Mouse (Mus musculus) heart, embryonic 13.5 days (tissue): Measurements from ENCODE around the gene Taf9b. TPM values are rescaled to one million over a fixed set of nuclear protein-coding genes. Genes with fewer than 3 reads are reported as not detected.
A peak's percentile ranks its signal among the peaks of the same experiment; 100 is the strongest.

ENCODE experiments used
- ATAC-seq: fragments of 200-750 bp; cut with Nextera tagmentation; 2 replicates; pipeline ENCODE4 v1.8.0; 2017; ENCODE audit warnings: moderate TSS enrichment; ENCODE audit not compliant: insufficient number of reproducible peaks, low FRiP score, low TSS enrichment; ENCODE audit errors: extremely low read depth
- H3K27ac ChIP-seq: fragments of 300-500 bp; sonication (generic); replicated peaks from 2 replicates; pipeline ENCODE4 v1.5.1; 2015; ENCODE audit warnings: moderate library complexity, mild to moderate bottlenecking, inconsistent platforms
- H3K27me3 ChIP-seq: fragments of 300-500 bp; sonication (generic); replicated peaks from 2 replicates; pipeline ENCODE4 v1.6.1; 2015; ENCODE audit warnings: mild to moderate bottlenecking, inconsistent platforms
- H3K36me3 ChIP-seq: fragments of 300-500 bp; sonication (generic); 2 replicates; pipeline ENCODE4 v1.6.1; 2015; ENCODE audit warnings: mild to moderate bottlenecking, inconsistent platforms
- H3K4me1 ChIP-seq: fragments of 300-500 bp; sonication (generic); 2 replicates; pipeline ENCODE4 v1.6.1; 2015; ENCODE audit warnings: inconsistent platforms
- H3K4me2 ChIP-seq: fragments of 300-500 bp; sonication (generic); 2 replicates; pipeline ENCODE4 v1.6.1; 2015; ENCODE audit warnings: inconsistent platforms, mild to moderate bottlenecking, moderate library complexity
- H3K4me3 ChIP-seq: fragments of 300-500 bp; sonication (generic); 2 replicates; pipeline ENCODE4 v1.5.1; 2015; ENCODE audit warnings: moderate library complexity, mild to moderate bottlenecking, inconsistent platforms
- H3K9ac ChIP-seq: fragments of 300-500 bp; sonication (generic); 2 replicates; pipeline ENCODE4 v1.6.1; 2015; ENCODE audit warnings: inconsistent platforms, mild to moderate bottlenecking, moderate library complexity
- H3K9me3 ChIP-seq: fragments of 300-500 bp; sonication (generic); 2 replicates; pipeline ENCODE4 v1.6.1; 2016; ENCODE audit warnings: inconsistent platforms
- whole genome bisulfite sequencing: fragments of 180-500 bp; shearing (Covaris S2); methylation state at CpG from one replicate; pipeline ENCODE4 v1.1.7; 2015; ENCODE audit warnings: mixed read lengths; 5-methylcytosine and 5-hydroxymethylcytosine counted together
- polyA plus RNA-seq: library from polyadenylated mRNA; unstranded; fragments of >200 nt; fragmentation: Nextera tagmentation; extraction: Ambion mirVana; gene quantifications from 2 replicates; pipeline ENCODE4 v1.2.1, GENCODE M21; 2015

The Taf9b gene
- polyA plus RNA-seq, 1 experiment from 2014 or later = 18.1 TPM

DNA sequence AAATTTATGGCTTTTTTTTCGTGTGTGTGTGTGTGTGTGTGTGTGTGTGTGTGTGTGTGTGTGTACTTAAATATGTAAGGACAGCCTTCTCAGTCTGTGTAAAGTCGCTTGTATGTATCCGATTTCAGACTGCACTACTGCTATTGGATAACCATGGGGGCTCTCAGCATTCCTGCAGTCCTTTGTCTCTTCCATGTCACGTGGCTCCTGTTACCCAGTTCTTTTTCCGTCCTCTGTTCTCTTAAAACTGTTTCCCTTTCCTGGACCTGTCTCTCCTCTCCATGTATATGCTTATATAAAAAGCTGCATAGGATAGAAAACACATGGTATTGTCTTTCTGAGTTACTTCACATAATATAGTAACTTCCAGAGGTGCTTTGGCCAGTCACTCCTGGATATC is 35.3 kb downstream of the Taf9b start:
- Histone ChIP-seq H3K27ac (peak overlapping the region; percentile 94), H3K36me3 (peaks cover 3% of the 10 kb centered on the region; the same call in 1 of the 2 replicates), H3K4me1 (peaks cover 17% of the 10 kb centered on the region), H3K9me3 (no peaks in the 10 kb centered on the region), H3K9ac (peak overlapping the region; percentile 47; the same call in 1 of the 2 replicates), H3K4me2 (peak overlapping the region; percentile 57), H3K27me3 (no peaks in the 10 kb centered on the region), H3K4me3 (no peak overlapping the region)
- 13% methylated on average over 5 of the region's 5 CpGs for WGBS
- no peak for ATAC-seq

DNA sequence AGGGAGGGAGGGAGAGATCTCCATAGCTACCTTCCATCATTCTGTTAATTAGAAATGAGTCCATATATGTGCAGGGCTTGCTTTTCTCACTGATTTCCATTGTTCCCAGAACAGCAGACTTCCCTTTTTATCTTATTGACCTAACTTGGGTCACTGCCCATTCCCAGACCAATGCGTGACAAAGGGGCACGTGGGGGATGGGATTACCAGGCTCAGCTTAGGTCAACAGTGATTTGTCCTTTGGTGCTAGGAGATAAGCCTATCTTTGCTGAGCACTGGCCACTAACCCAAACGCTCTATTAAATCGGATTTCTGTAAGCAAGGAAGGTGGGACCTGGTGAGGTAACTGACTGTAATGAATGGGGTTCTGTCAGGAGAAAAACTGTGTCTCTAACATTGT is 36.7 kb downstream of the Taf9b start:
- no peak for ATAC-seq
- H3K27me3 ChIP-seq = no peaks in the 10 kb centered on the region

DNA sequence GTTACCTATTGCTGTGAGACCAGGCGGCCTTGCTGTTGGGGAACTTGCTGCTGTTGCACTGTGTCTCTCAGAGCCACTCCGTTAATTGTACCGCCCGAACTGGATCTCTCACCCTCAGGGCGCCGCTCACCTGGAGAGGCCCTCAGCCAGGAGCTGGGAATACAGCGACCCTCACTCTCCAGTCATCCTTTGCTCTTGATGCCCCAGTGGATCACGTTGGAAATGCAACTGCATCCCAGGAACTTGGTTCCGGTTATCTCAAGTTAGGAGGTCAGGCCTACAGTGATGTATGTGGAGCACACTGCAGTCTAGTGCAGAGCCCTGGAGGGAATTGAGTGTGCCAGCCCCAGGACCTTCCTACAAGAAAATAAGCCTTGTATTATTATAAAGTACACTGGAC is 44.6 kb downstream of the Taf9b start:
- Histone ChIP-seq H3K4me1 (no peaks in the 10 kb centered on the region), H3K4me3 (no peak overlapping the region), H3K27me3 (no peaks in the 10 kb centered on the region), H3K27ac (no peak overlapping the region), H3K4me2 (no peak overlapping the region), H3K36me3 (no peaks in the 10 kb centered on the region), H3K9me3 (no peaks in the 10 kb centered on the region), H3K9ac (no peak overlapping the region)
- no peak for ATAC-seq
- WGBS = 51% methylated on average over 9 of the region's 9 CpGs

More for the DNA sequence above, 36.7 kb downstream of the Taf9b start:
- Histone ChIP-seq H3K36me3 (no peaks in the 10 kb centered on the region), H3K4me1 (peaks cover 16% of the 10 kb centered on the region), H3K9ac (no peak overlapping the region), H3K27ac (no peak overlapping the region), H3K4me2 (no peak overlapping the region), H3K4me3 (no peak overlapping the region), H3K9me3 (no peaks in the 10 kb centered on the region)
- WGBS = 20% methylated on average over 4 of the region's 4 CpGs

DNA sequence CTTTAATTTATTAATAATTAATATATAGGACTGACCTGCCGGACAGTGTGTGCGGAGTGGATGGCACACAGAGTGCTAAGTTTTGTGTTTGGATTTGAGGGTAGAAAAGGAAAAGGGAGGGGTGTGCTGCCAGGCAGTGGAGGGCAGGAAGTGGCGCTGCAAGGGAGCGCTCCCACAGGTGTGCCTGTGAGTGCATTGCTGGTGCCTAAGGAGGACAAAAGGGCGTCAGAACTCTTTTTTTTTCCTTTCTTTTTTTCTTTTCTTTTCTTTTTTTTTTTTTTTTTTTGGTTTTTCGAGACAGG is 49.2 kb downstream of the Taf9b start:
- Histone ChIP-seq H3K27ac (no peak overlapping the region), H3K4me2 (peak overlapping the region; percentile 61), H3K4me1 (no peaks in the 10 kb centered on the region), H3K36me3 (no peaks in the 10 kb centered on the region), H3K9me3 (no peaks in the 10 kb centered on the region), H3K9ac (peak overlapping the region; percentile 63; the same call in 1 of the 2 replicates), H3K27me3 (no peaks in the 10 kb centered on the region), H3K4me3 (peak overlapping the region; percentile 45)
- 34% methylated on average over 5 of the region's 6 CpGs for WGBS
- ATAC-seq = no peak

DNA sequence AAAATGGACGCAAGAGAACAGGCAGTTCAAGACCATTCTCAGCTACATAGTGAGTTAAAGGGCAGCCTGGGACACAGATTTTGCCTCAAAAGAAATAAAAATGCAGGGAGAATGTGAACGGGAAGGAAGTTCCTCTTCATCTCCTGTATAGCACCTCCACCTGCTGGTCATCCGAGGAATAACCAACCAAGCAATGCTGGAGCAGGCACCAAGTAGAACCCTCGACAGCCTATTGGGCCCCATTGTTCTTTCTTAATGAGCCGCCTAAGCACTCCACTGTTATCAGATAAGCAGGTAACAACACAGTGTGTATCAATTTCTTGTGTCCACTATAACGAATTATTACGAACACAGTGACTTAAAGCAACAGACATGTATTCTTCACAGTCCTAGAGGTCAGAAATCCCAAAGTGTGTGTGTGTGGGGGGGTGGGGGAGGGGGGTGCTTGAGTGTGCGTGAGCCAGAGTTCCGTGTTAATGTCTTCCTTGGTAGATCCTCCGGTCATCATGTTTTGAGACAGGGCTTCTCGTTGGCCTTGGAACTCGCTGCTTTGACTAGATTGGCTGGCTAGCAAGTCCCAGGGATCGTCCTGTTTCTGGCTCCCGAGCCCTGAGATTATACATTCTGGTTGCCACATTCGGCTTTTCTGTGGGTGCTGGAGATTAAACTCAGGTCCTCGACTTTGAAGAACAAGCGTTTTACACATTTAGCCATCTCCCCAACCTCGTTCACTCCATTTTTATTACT is 49.7 kb downstream of the Taf9b start:
- Histone ChIP-seq H3K4me3 (peak overlapping the region; percentile 45), H3K27me3 (no peaks in the 10 kb centered on the region), H3K27ac (no peak overlapping the region), H3K4me1 (no peaks in the 10 kb centered on the region), H3K9ac (peak overlapping the region; percentile 63), H3K9me3 (no peaks in the 10 kb centered on the region), H3K4me2 (peak overlapping the region; percentile 61), H3K36me3 (no peaks in the 10 kb centered on the region)
- WGBS = 13% methylated on average over 18 of the region's 18 CpGs
- ATAC-seq = no peak

DNA sequence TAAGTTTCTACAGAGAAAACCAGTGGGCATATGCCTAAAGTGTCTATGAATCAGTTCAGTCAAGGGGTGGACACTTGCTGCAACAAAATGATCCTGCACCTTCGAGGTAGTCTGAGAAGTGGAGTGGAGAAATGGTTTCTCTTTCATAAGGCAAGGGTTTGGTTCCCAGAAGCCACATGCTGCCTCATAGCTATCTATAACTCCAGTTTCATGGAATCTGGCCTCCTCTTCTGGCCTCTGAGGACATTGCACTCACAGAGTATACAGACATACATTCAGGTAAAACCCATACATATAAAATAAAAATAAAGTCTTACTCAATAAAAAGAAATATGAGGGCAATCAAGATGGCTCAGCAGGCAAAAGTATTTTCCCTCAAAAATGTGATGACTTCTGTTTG is 55.9 kb downstream of the Taf9b start:
- no peak for ATAC-seq
- no peaks in the 10 kb centered on the region for H3K4me1 ChIP-seq
- no peaks in the 10 kb centered on the region for H3K27me3 ChIP-seq
- no peak overlapping the region for H3K27ac ChIP-seq
- H3K4me2 ChIP-seq = no peak overlapping the region
- WGBS = 78% methylated on average over 1 of the region's 1 CpGs
- no peaks in the 10 kb centered on the region for H3K36me3 ChIP-seq
- no peak overlapping the region for H3K4me3 ChIP-seq
- H3K9ac ChIP-seq = no peak overlapping the region
- H3K9me3 ChIP-seq = no peaks in the 10 kb centered on the region

DNA sequence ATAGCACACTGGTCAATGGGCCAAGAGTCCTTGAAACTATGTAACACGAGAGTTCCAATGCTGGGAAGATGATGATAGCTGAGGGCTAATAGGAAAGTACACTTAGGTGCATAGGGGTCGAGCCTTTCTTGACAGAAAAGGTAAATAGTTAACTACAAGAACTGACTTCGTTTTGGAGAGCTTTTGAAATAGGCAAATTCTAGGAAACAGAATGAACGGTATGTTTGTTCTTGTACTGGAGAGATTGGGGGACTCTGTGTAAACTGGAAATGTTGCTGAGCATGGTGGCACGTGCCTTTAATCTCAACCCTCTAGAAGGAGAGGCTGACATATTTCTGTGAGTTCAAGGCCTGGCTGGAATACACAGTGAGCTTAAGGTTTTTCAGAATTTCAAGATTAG is 56.4 kb downstream of the Taf9b start:
- no peaks in the 10 kb centered on the region for H3K4me1 ChIP-seq
- no peak overlapping the region for H3K4me2 ChIP-seq
- no peak for ATAC-seq
- H3K36me3 ChIP-seq = no peaks in the 10 kb centered on the region
- H3K4me3 ChIP-seq = no peak overlapping the region
- no peaks in the 10 kb centered on the region for H3K27me3 ChIP-seq
- H3K9ac ChIP-seq = no peak overlapping the region
- no peaks in the 10 kb centered on the region for H3K9me3 ChIP-seq
- no peak overlapping the region for H3K27ac ChIP-seq
- 65% methylated on average over 5 of the region's 5 CpGs for WGBS

DNA sequence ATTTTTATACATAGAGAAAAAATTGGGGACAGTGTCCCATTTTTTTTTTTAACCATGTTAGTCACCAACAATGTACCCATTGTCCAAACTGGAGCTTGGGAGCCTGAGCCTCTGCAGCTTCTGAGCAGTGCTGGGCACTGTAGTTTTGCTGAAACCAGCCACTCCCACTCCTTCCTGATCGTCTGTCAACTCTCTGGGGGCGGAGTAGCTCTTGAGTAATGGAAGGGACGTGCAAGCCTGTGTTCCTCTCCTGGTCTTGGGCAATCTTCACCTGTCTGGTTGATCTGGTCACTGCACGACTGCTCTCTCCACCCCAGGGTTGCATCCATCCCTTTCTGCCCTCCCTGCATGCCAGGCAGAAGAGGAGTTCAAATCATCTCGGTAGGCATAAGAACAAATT is 57.0 kb downstream of the Taf9b start:
- no peaks in the 10 kb centered on the region for H3K9me3 ChIP-seq
- no peak overlapping the region for H3K27ac ChIP-seq
- H3K27me3 ChIP-seq = no peaks in the 10 kb centered on the region
- no peak overlapping the region for H3K4me2 ChIP-seq
- H3K4me3 ChIP-seq = no peak overlapping the region
- no peak for ATAC-seq
- no peak overlapping the region for H3K9ac ChIP-seq
- no peaks in the 10 kb centered on the region for H3K4me1 ChIP-seq
- no peaks in the 10 kb centered on the region for H3K36me3 ChIP-seq
- WGBS = 43% methylated on average over 5 of the region's 5 CpGs

Other genes with a start within 250 kb of the Taf9b start
- gene Magt1, start 209.3 kb downstream of the Taf9b start, polyA plus RNA-seq = 44.4 and 48.7 TPM in 2 replicates
- 770 and 864 TPM in 2 replicates for gene Cox7b, start 205.5 kb downstream of the Taf9b start, polyA plus RNA-seq
- 11.7 and 13.4 TPM in 2 replicates for gene Atp7a, start 193.9 kb downstream of the Taf9b start, polyA plus RNA-seq
- 0.33 and 0.35 TPM in 2 replicates for gene Tlr13, start 78.0 kb downstream of the Taf9b start, polyA plus RNA-seq
- gene Pgk1, start 34.1 kb downstream of the Taf9b start, polyA plus RNA-seq = 660 and 731 TPM in 2 replicates
- gene Fnd3c2, start 34.2 kb upstream of the Taf9b start, polyA plus RNA-seq = not detected in 2 replicates